8 mouse cellular contexts compared by ENCODE assay signal in the genomic region with DNA sequence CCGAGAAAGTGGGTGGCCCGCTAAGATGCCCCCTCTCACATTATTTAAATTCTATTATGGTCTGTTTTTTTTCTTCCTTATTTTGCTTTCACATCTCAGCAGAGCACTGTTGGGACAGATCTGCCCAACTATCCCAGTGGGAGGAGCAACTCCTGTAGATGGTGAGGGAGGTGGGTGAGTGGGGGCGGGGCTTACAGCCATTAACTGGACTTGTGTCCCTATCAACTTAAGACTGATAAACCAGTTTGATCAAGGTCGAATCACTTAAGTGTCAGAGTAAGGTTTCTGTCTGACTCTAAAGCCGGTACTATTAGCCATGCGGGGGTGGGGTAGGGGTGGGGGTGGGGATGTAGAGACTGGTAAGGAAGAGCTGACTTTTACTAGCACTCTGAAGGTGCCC. TPM values are rescaled to one million over a fixed set of nuclear protein-coding genes. Genes with fewer than 3 reads are reported as not detected.
A peak's percentile ranks its signal among the peaks of the same experiment; 100 is the strongest.
DNase-seq lines count a peak whose midpoint lies in the region; ATAC-seq and TF ChIP-seq lines count a peak whose summit lies in the region.

No protein-coding gene starts in this region.

- H3K79me2 ChIP-seq in heart, adult 2 months (replicated peaks; ENCODE audit: control insufficient read depth, insufficient read depth, low read length) = no peaks in the 10 kb centered on the region

- intact Hi-C loops in heart, adult 2 months (cut with DNase I) = no loop called here

- H3K9ac ChIP-seq in heart, adult 2 months (ENCODE audit: low read depth, low read length) = no peak overlapping the region
- H3K9ac ChIP-seq in liver, postnatal 0 days (replicated peaks) = peak overlapping the region; percentile 51

- peaks cover 52% of the 10 kb centered on the region for H3K36me3 ChIP-seq in G1E (replicated peaks)
- H3K36me3 ChIP-seq in heart, adult 2 months (ENCODE audit: control insufficient read depth, insufficient read depth, low read length) = no peaks in the 10 kb centered on the region; the same call in 1 of the 2 replicates
- no peaks in the 10 kb centered on the region for H3K36me3 ChIP-seq in kidney, adult 2 months (ENCODE audit: control insufficient read depth, insufficient read depth, low read length)
- peaks cover 20% of the 10 kb centered on the region; the same call in 1 of the 2 replicates for H3K36me3 ChIP-seq in liver, postnatal 0 days (replicated peaks; ENCODE audit: insufficient read depth, low read length)

- peak overlapping the region; percentile 70 for H3K4me2 ChIP-seq in liver, postnatal 0 days (ENCODE audit: low read depth, low read length)

- peaks cover 35% of the 10 kb centered on the region for H3K4me1 ChIP-seq in G1E (ENCODE audit: insufficient read depth, low read depth, low read length)
- peaks cover 6% of the 10 kb centered on the region for H3K4me1 ChIP-seq in heart, adult 2 months (ENCODE audit: control insufficient read depth, insufficient read depth, low read length)
- H3K4me1 ChIP-seq in kidney, adult 2 months (ENCODE audit: control insufficient read depth, insufficient read depth, low read length) = peaks cover 4% of the 10 kb centered on the region
- peaks cover 35% of the 10 kb centered on the region for H3K4me1 ChIP-seq in liver, postnatal 0 days (ENCODE audit: insufficient read depth)
- peaks cover 3% of the 10 kb centered on the region for H3K4me1 ChIP-seq in olfactory bulb, adult 2 months (ENCODE audit: control insufficient read depth, insufficient read depth, low read length)

- no peak for TF ChIP-seq CTCF in G1E (IDR thresholded peaks at IDR 0.05; ENCODE audit: low read depth, low read length)
- no peak for TF ChIP-seq CTCF in heart, adult 2 months (IDR thresholded peaks at IDR 0.05)
- TF ChIP-seq CTCF in kidney, adult 2 months (conservative IDR thresholded peaks at IDR 0.05; ENCODE audit: insufficient read depth, insufficient read length, low read depth, low read length) = no peak
- TF ChIP-seq CTCF in liver, postnatal 0 days (IDR thresholded peaks at IDR 0.05; ENCODE audit: low read depth) = no peak
- TF ChIP-seq CTCF in olfactory bulb, adult 2 months (IDR thresholded peaks at IDR 0.05; ENCODE audit: insufficient read depth, low read depth, low read length) = no peak

- 9% methylated on average over 6 of the region's 6 CpGs for WGBS in heart, adult 2 months
- 13% methylated on average over 6 of the region's 6 CpGs for WGBS in kidney, adult 2 months
- 4% methylated on average over 6 of the region's 6 CpGs for WGBS in liver, postnatal 0 days (ENCODE audit: insufficient replicate concordance)
- 19% methylated on average over 6 of the region's 6 CpGs for WGBS in olfactory bulb, adult 2 months

- ATAC-seq in G1E (ENCODE audit: extremely low read depth, insufficient number of reproducible peaks, low FRiP score, poor library complexity, severe bottlenecking) = peak; percentile 54
- ATAC-seq in liver, postnatal 0 days = 0 out of 2 replicates have a peak, but pooled peaks have one; percentile 20
- ATAC-seq in inflammation-experienced regulatory T-cells, adult 6 months = no peak

- H3K27me3 ChIP-seq in G1E (ENCODE audit: insufficient read depth, low read length) = no peaks in the 10 kb centered on the region
- no peaks in the 10 kb centered on the region for H3K27me3 ChIP-seq in heart, adult 2 months (ENCODE audit: control insufficient read depth, insufficient read depth, low read length)
- H3K27me3 ChIP-seq in kidney, adult 2 months (replicated peaks; ENCODE audit: control insufficient read depth, insufficient read depth, low read length) = no peaks in the 10 kb centered on the region
- H3K27me3 ChIP-seq in liver, postnatal 0 days (ENCODE audit: insufficient read depth, low read length) = no peaks in the 10 kb centered on the region

- peak overlapping the region; percentile 65 for H3K4me3 ChIP-seq in G1E (ENCODE audit: low read depth, low read length)
- H3K4me3 ChIP-seq in heart, adult 2 months = peak overlapping the region; percentile 44
- peak overlapping the region; percentile 44 for H3K4me3 ChIP-seq in kidney, adult 2 months (ENCODE audit: insufficient read depth, low read depth, low read length)
- H3K4me3 ChIP-seq in liver, postnatal 0 days (ENCODE audit: low read depth, low read length) = peak overlapping the region; percentile 52
- peak overlapping the region; percentile 24 for H3K4me3 ChIP-seq in olfactory bulb, adult 2 months (ENCODE audit: insufficient read depth, low read depth, low read length)

- H3K27ac ChIP-seq in heart, adult 2 months = peak overlapping the region; percentile 1; the same call in 1 of the 2 replicates
- peak overlapping the region; percentile 57; the same call in 1 of the 2 replicates for H3K27ac ChIP-seq in kidney, adult 2 months (ENCODE audit: insufficient read depth, low read depth, low read length)
- H3K27ac ChIP-seq in liver, postnatal 0 days (ENCODE audit: low read depth) = peak overlapping the region; percentile 49
- H3K27ac ChIP-seq in olfactory bulb, adult 2 months (ENCODE audit: insufficient read depth, low read depth, low read length) = no peak overlapping the region

- TF ChIP-seq POLR2A in heart, adult 2 months (IDR thresholded peaks at IDR 0.05; ENCODE audit: insufficient read depth, low read depth, low read length) = peak; percentile 51
- TF ChIP-seq POLR2A in kidney, adult 2 months (IDR thresholded peaks at IDR 0.05; ENCODE audit: low read depth, low read length) = no peak
- TF ChIP-seq POLR2A in olfactory bulb, adult 2 months (IDR thresholded peaks at IDR 0.05; ENCODE audit: insufficient read depth, low read depth, low read length) = no peak

- DNase-seq in 416B (ENCODE audit: low read depth) = peak; percentile 81
- peak; percentile 82 for DNase-seq in G1E (ENCODE audit: low spot score)
- peak; percentile 56 to 65 for DNase-seq in cerebellum, postnatal 14 days
- DNase-seq in heart, adult 2 months = peak; percentile 58 to 62
- peak; percentile 84 for DNase-seq in kidney, adult 2 months
- peak; percentile 78 for DNase-seq in liver, postnatal 0 days

- TF ChIP-seq EP300 in heart, adult 2 months (IDR thresholded peaks at IDR 0.05; ENCODE audit: insufficient read depth, low read depth, low read length) = no peak
- no peak for TF ChIP-seq EP300 in liver, postnatal 0 days (IDR thresholded peaks at IDR 0.05; ENCODE audit: low read depth)

- H3K9me3 ChIP-seq in G1E (replicated peaks) = no peaks in the 10 kb centered on the region; the same call in 1 of the 2 replicates
- no peaks in the 10 kb centered on the region for H3K9me3 ChIP-seq in liver, postnatal 0 days (ENCODE audit: low read length)

RNA-seq across cellular contexts. Expression of gene Lysmd1, which starts 1.1 kb away (rescaled TPM):
- total RNA-seq in G1E (2014; fragmentation: Nextera tagmentation) (5.9 and 7.0 TPM in 2 replicates), G1E (2017) (10.7 and 11.1 TPM in 2 replicates)
- polyA plus RNA-seq in G1E (2012) = 5.6 and 7.4 TPM in 2 replicates
- total RNA-seq in heart, adult 2 months (2021) = 1 to 10 TPM; 4.5 to 6.3 TPM
- polyA plus RNA-seq in heart, adult 2 months (2012; rRNA removed) = 5.8 and 7.8 TPM in 2 replicates
- 10.2 and 11.3 TPM in 2 replicates for polyA plus RNA-seq in kidney, adult 2 months (2012; rRNA removed)
- polyA plus RNA-seq in liver, postnatal 0 days (2015; fragmentation: Nextera tagmentation; extraction: Ambion mirVana) = 6.7 and 7.0 TPM in 2 replicates
- not detected in 2 replicates for polyA plus RNA-seq in olfactory bulb, adult 2 months (2012; ENCODE audit: insufficient read depth, insufficient read length, low replicate concordance, missing spikeins)
- polyA plus RNA-seq in inflammation-experienced regulatory T-cells, adult 6 months (2017; shearing (Covaris generic)) = 10 to 100 TPM; 14.6 to 32.0 (median 30.8) TPM

RNA-seq across cellular contexts. Expression of gene Scnm1, which starts 1.2 kb away (rescaled TPM):
- total RNA-seq in G1E (2014; fragmentation: Nextera tagmentation) (85.9 and 107 TPM in 2 replicates), G1E (2017) (76.8 and 81.5 TPM in 2 replicates)
- polyA plus RNA-seq in G1E (2012) = 7.1 and 8.2 TPM in 2 replicates
- 10 to 100 TPM; 28.3 to 32.1 TPM for total RNA-seq in heart, adult 2 months (2021)
- 46.8 and 67.9 TPM in 2 replicates for polyA plus RNA-seq in heart, adult 2 months (2012; rRNA removed)
- 46.7 and 50.8 TPM in 2 replicates for polyA plus RNA-seq in kidney, adult 2 months (2012; rRNA removed)
- 19.3 and 23.7 TPM in 2 replicates for polyA plus RNA-seq in liver, postnatal 0 days (2015; fragmentation: Nextera tagmentation; extraction: Ambion mirVana)
- polyA plus RNA-seq in olfactory bulb, adult 2 months (2012; ENCODE audit: insufficient read depth, insufficient read length, low replicate concordance, missing spikeins) = not detected in 2 replicates
- 100 to 1,000 TPM in 2 of 3 experiments, 10 to 100 TPM in 1; 81.4 to 113 (median 106) TPM for polyA plus RNA-seq in inflammation-experienced regulatory T-cells, adult 6 months (2017; shearing (Covaris generic))

RNA-seq across cellular contexts. Expression of gene Tnfaip8l2, which starts 7.1 kb away (rescaled TPM):
- not detected in 2 replicates for total RNA-seq in G1E (2014; fragmentation: Nextera tagmentation)
- 0.16 TPM in 1 of 2 replicates, not detected in the other for total RNA-seq in G1E (2017)
- not detected in 2 replicates for polyA plus RNA-seq in G1E (2012)
- 1 to 10 TPM; 1.5 to 2.1 TPM for total RNA-seq in heart, adult 2 months (2021)
- polyA plus RNA-seq in heart, adult 2 months (2012; rRNA removed) = 3.3 and 4.9 TPM in 2 replicates
- polyA plus RNA-seq in kidney, adult 2 months (2012; rRNA removed) = 4.1 and 6.8 TPM in 2 replicates
- polyA plus RNA-seq in liver, postnatal 0 days (2015; fragmentation: Nextera tagmentation; extraction: Ambion mirVana) = 13.0 and 13.1 TPM in 2 replicates
- polyA plus RNA-seq in olfactory bulb, adult 2 months (2012; ENCODE audit: insufficient read depth, insufficient read length, low replicate concordance, missing spikeins) = not detected in 2 replicates
- 100 to 1,000 TPM; 180 to 236 (median 220) TPM for polyA plus RNA-seq in inflammation-experienced regulatory T-cells, adult 6 months (2017; shearing (Covaris generic))

RNA-seq across cellular contexts. Expression of gene Tmod4, which starts 10.7 kb away (rescaled TPM):
- total RNA-seq in G1E (2014; fragmentation: Nextera tagmentation) (9.9 and 11.7 TPM in 2 replicates), G1E (2017) (3.3 and 4.5 TPM in 2 replicates)
- polyA plus RNA-seq in G1E (2012) = 0.17 and 0.22 TPM in 2 replicates
- 10 to 100 TPM; 22.6 to 30.9 TPM for total RNA-seq in heart, adult 2 months (2021)
- polyA plus RNA-seq in heart, adult 2 months (2012; rRNA removed) = 23.3 and 25.6 TPM in 2 replicates
- 0.19 and 3.1 TPM in 2 replicates for polyA plus RNA-seq in kidney, adult 2 months (2012; rRNA removed)
- polyA plus RNA-seq in liver, postnatal 0 days (2015; fragmentation: Nextera tagmentation; extraction: Ambion mirVana) = 0.19 and 1.5 TPM in 2 replicates
- polyA plus RNA-seq in olfactory bulb, adult 2 months (2012; ENCODE audit: insufficient read depth, insufficient read length, low replicate concordance, missing spikeins) = not detected in 2 replicates
- polyA plus RNA-seq in inflammation-experienced regulatory T-cells, adult 6 months (2017; shearing (Covaris generic)) = 1 to 10 TPM; 1.8 to 2.5 (median 2.1) TPM

RNA-seq across cellular contexts. Expression of gene Vps72, which starts 24.2 kb away (rescaled TPM):
- total RNA-seq in G1E (2014; fragmentation: Nextera tagmentation) (108 and 120 TPM in 2 replicates), G1E (2017) (96.2 and 146 TPM in 2 replicates)
- 274 and 307 TPM in 2 replicates for polyA plus RNA-seq in G1E (2012)
- 10 to 100 TPM; 31.8 to 36.5 TPM for total RNA-seq in heart, adult 2 months (2021)
- polyA plus RNA-seq in heart, adult 2 months (2012; rRNA removed) = 34.5 and 39.2 TPM in 2 replicates
- polyA plus RNA-seq in kidney, adult 2 months (2012; rRNA removed) = 45.6 and 47.1 TPM in 2 replicates
- 27.4 and 27.9 TPM in 2 replicates for polyA plus RNA-seq in liver, postnatal 0 days (2015; fragmentation: Nextera tagmentation; extraction: Ambion mirVana)
- polyA plus RNA-seq in olfactory bulb, adult 2 months (2012; ENCODE audit: insufficient read depth, insufficient read length, low replicate concordance, missing spikeins) = not detected in 2 replicates
- 10 to 100 TPM; 64.0 to 70.0 (median 66.7) TPM for polyA plus RNA-seq in inflammation-experienced regulatory T-cells, adult 6 months (2017; shearing (Covaris generic))

Comparison
In these comparisons a context has a peak if more than half of its experiments do, and no peak if none do; other contexts are left out.
1. RNA of gene Tnfaip8l2, which starts 7.1 kb away (polyA plus RNA-seq): 180 to 236 TPM in inflammation-experienced regulatory T-cells, adult 6 months; 13.0 to 13.1 TPM in liver, postnatal 0 days, 4.1 to 6.8 TPM in kidney, adult 2 months, 3.3 to 4.9 TPM in heart, adult 2 months, not detected in G1E and not detected in olfactory bulb, adult 2 months; every median in the first group is over 10 times any median in the second.
2. Peak in every context shown above with its lines, with median percentiles within 50 percentile points of each other: DNase-seq and H3K4me3 ChIP-seq.